Mouse (Mus musculus) thymus, postnatal 10 days (tissue): ENCODE data around the gene Psmb3.
"Not testable (repeated sequence)": the region's sequence is repeated elsewhere in the genome, so short reads cannot be mapped to it uniquely, and the experiment has no call there.

Experiments
- DNase-seq, 2 experiments: peaks; one replicate each; pipeline ENCODE4 v3.0.0; 2021; ENCODE audit warnings: low spot score in 2 of 2

Gene Psmb3

DNA sequence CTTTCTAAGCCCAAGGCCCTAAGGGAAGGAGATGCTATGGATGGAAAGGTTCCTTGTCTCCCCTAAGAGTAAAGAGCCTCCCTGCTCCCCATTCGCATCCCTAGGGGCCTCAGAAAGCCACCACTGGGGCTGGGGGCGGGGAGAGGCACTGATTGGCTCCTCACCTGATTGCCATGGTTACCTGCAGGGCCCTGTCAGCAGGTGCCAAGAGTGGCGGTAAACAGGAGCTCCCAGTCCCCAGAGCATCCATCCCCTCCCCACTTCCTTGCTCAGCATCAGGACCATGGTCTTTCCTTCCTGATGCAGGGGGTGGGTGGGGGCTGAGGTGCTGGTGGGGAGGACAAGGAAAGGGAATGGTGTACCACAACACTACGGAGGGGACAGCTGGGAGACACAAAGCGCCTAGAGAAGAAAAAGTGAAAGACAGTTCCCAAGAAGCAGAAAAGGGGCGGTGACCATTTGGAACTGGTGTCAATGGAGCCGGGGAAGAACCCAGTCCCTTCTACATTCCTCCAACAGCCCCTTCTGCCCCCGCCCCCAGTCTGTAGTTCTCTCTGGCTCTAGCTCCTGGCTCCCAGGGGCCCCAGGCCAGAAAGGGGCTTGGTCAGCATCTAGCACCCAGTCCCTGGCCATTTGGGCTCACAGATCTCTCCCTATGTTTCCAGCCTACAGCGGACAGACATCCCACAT is 7.3 kb upstream of the Psmb3 start:
- DNase-seq, result no peak

DNA sequence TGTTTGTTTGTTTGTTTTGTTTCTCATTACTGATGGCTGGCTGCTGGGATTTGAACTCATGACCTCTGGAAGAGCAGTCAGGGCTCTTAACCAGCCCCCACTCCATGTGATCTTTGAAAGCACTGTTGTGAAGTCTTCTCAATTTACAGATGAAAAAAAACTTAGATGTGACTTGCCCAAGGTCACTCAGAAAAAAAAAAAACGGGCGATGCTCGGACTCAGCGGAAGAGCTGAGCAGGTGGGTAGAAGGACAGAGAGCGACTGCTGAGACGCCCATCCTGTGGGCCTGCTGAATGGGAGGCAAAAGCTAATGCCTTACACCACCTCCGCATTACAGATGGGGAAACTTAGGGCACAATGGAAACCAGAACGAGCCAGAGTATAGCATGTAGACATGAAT is 6.5 kb upstream of the Psmb3 start:
- no peak for DNase-seq

DNA sequence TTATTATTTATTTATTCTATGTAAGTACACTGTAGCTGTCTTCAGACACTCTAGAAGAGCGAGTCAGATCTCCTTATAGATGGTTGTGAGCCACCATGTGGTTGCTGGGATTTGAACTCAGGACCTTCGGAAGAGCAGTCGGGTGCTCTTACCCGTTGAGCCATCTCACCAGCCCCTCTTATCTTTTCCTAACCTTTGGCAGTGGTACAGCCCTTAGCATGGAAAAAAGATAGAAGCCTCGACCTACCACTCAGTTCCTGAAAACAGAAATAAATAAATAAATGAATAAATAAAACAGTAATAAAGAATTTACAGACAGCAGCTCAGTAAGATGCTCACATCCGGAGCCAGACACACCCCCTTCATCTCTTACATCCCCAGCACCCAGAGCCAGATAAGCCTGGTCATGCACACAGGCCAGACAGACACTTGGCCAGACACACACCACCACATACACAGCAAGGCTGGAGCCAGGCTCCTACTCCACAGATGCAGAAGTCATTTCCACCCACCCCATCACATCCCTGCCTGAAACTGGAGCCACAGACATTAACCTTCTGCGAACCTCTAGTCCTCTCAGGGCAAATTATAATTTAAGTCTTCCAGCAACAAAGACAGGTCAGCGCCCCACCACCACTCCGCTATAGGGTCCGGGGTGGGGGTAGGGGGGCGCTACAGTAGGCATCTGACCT is 5.9 kb upstream of the Psmb3 start:
- no peak for DNase-seq

DNA sequence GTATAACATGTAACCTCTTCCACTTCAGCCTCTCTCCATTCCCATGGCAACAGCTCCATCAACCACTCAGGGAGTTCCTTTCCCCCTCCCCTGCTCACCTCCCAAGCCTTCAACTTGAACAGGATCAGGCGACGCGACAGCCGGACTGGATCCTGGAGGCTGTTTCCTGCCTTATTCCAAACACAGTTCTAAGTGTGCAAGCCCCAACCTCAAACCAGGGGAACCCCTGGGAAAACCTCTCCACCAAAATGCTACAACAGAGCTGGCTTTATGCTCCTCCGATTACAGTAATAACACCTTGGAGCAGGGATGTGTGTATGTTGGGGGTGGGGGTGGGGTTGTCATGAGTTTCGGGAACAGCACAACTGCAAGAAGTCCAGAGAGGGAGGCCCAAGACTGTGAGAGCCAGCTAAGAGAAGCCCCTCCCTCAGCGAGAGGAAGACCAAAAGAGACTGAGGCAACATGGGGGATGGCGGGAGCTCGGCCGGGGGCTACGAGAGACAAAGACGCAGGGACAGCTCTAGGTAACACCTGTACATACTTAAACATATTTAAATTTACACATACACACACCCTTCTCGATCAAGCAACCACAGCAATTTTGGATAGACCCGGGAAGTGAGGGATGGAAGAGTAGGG is 5.2 kb upstream of the Psmb3 start:
- DNase-seq, result no peak

DNA sequence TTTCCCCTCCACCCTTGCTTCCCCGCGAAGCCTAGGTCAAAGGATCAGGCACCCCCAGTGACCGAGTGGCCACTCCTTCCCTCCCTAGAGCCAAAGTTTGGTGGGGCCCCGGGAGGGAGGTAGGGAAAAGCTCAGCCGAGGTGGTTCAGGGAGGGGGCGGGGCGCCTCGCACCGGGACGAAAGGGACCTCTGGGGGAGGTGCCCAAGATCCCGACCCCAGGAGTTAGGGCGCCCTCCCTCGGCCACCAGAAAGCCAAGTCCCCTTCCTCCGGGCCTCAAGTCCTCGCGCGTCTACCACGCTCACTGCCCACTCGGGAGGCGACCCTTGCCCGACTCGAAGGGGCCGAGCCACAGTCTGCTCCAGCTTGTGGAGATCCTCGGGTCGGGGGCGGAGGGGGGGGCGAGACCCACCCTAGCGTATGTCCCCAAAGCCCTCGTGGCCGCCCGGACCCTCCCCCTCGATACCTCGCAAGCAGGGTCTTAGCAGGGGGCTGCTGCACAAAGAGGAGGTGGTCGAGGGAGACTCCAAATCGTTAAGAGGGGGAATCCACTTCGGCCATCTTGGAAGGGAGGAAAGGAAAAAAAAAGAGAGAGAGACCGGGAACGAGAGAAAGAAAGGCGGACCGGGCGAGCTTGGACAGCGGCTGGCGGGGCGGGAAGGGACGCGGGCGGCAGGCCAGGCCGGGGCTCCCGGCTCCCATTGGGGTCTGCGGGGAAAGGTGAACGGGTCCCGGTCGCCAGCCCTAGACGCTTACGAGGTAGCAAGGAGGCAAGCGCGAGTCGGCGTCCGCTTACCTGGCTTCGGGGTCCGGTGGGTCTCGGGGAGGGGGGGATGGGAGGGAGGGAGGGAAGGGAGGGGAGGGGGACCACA is 4.2 kb upstream of the Psmb3 start:
- DNase-seq, result peak in 1 of 2 experiments; percentile 41

DNA sequence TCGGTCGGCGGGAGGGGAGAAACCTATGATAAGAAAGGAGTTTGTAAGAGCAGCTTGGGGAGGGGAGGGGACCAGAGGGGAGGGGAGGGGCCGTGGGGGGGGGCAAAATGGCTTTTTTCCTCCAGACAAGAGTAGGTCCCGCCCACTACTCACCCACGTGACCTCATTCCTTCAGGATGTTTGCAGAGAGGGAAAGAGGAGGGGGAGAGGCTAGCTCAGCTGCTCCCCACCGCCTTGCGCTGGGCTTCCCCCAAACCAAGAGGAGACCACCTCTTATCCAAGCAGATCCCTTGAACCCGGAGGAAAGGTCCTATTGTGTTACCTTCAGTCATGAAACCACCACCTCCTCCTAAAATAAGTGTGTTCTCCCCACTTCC is 3.6 kb upstream of the Psmb3 start:
- DNase-seq, result no peak

DNA sequence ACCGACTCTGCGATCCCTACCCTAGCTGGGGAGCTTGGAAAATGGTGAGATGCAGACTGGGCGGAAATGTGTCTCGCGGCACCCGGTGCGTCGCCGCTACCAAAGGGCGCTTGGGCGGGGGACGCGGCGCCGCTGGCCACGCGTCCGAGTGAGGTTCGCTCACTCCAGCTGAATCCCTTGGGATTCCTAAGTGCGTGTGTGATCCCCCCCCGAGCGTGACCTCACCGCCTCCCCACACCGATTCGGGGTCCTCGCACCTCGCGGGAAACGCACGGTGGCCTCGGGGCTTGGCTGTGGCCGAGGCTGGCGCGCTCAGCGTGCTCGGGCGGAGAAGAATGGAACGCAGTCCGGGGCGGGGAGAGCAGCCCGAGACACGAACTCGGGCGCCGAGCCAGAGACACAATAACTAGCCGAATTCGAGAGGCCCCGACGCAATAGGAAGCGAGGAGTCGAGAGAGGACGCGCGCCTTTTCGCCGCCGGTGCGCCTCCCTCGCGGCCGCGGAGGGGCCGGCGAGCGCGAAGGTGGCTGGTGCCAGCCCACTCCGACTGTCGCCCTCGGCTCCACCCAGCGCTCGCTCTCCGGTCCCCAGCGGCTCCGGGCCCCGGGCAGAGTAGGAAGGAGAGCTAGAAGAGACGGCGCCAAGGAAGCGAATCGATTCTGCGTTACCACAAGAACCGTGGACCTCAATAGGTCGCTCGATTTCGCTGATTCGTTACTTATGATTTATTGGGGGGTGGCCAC is 3.0 kb upstream of the Psmb3 start, which contains the start of gene Pcgf2:
Pcgf2 (minus strand) TSS at position 495 of the 743 bp plus-strand sequence.
- peak in 1 of 2 experiments; percentile 36 for DNase-seq

DNA sequence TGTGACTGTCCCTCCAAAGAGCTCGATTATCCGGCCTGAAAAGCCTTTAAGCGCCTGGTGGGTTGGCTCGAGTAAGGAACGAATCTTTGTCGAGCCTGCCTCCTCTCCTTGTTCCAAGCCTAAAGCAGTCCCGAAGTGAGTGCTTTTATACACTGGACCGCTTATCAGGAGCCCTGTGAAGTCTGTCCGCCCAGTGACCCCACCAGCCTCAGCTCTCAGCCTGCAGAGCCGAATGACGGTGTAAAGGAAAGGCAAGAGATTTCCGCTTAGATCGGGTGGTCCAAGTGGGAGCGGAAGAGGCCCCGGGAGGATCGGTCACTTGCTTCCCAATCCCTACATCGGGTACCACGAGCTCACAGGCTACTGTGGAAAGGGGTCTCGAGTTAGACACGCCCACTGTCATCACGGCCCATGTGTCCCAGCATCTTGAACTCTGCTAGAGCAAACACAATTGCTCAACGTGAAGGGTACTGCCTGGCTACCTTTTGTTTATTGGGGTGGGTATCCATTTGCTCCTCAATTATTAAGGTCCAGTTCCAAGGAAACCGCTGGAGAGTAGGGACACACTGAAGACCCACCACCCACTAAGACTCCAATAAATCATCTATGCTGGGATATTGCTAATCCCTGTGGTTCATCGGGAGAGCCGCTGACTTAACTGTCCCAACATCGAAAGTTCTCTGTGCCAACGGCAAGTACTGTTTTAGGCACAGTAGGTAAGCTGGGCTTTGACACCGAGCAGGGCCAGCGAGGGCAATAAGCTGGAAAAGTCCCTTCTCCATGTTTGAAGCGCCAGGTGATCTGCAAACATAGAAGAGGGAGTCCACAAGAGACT is 2.2 kb upstream of the Psmb3 start:
- DNase-seq, result no peak

DNA sequence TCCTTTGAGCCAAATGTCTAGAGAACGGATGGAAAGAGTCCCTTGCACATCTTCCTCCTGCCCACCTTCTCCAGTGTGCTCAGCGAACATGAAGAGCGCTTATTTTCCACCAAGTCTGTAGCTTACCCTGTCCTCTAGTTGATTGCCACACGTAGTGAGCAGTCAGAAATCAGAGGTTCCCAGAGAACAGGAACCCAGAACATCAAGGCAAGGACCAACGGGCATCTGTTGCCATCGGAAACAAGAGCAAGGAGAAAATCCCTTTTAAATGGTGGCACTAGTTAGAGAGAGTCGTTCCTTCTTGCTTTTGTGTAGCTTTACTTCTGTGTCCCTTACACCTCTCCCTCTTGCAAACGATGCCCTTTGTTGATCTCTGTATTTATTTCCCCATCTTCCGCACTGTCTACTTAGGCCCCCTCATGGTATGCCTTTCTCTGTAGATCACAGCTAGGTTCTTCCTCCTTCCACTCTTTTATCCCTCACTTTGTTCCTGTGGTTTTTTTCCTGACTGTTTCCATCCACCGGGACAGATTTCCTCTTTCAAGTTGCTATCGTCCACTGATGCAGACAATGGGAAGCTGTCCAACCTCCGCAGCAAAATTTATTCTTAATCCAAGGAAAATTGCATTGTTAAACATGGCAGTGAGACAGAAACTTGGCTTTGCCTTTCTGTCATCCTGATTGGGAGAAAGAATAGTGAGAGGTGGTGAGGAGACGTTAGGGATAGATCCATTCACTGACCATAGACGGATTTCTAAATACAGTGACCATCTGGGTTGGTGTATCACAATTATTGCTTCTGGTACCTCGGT is 1.4 kb upstream of the Psmb3 start:
- no peak for DNase-seq

DNA sequence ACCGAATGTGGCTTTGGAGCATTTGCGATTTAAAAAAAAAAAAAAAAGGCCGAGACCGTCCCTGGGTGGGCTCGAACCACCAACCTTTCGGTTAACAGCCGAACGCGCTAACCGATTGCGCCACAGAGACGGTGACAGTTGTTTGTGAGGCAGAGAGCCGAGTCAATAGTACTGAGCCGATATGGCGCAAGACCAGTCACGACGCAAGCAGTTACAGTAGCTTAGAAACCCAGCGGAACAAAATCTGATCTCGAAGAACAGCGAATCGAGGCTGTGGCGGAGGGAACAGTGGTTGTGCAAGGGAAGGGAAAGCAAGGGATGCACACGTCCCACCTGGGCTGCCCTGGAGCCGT is 830 bp upstream of the Psmb3 start:
- peak; percentile 80 to 91 for DNase-seq

DNA sequence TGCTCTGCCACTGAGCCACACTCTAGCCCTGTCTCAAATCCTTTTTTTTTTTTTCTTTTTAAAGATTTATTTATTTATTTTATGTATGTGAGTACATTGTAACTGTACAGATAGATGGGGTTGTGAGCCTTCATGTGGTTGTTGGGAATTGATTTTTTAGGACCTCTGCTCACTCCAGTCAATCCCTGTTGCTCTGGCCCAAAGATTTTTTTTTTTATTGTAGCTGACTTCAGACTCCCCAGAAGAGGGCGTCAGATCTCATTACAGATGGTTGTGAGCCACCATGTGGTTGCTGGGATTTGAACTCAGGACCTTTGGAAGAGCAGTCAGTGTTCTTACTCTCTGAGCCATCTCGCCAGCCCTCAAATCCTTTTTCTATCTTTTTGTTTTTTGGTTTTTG is 6.9 kb downstream of the Psmb3 start:
- DNase-seq, result not testable (repeated sequence)

DNA sequence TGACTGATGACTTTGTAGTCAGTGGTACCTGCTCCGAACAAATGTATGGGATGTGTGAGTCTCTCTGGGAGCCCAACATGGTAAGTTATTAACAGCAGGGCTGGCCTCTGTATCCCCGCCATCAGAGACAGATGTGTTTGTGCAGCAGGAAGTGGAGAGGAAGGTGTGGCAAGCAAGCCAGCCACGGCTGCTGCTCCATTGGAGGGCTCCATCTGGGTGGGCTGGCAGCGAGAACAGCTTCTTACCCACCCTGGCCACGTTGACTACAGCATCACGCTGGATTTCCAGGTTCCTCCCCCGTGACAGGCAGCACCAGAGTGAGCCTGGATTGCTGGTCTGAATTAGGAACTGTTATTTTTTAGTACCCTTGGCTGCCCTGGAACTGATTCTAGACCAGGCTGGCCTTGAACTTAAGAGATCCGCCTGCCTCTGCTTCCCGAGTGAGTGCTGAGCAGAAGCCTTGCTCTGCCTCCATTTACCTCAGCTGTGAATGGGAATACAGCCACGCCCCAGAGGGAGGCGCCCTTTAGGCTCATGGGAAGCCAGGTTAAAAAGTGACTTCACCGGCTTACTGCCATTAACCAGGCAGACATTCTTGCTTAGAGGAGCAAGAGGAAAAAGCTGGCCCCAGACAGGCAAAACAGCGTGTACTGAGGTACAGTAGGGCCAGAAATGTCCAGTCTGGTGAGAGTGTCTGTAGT is 8.2 kb downstream of the Psmb3 start:
- DNase-seq, result no peak

DNA sequence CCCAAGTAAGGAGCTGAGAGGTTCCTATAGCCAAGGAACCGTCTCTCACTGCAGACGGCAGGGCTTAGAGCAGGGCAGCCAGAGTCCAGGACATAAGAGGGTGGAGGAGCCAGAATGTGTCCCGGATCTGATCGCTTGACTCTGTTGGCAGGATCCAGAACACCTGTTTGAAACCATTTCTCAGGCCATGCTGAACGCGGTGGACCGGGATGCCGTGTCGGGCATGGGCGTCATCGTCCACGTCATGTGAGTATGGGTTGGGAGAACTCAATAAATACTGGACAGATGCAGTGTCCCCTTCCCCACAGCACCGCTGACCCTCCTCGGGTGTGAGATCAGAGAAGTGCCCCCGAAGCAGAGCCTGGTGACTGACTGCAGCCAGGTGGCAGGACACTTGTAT is 9.1 kb downstream of the Psmb3 start:
- no peak for DNase-seq

DNA sequence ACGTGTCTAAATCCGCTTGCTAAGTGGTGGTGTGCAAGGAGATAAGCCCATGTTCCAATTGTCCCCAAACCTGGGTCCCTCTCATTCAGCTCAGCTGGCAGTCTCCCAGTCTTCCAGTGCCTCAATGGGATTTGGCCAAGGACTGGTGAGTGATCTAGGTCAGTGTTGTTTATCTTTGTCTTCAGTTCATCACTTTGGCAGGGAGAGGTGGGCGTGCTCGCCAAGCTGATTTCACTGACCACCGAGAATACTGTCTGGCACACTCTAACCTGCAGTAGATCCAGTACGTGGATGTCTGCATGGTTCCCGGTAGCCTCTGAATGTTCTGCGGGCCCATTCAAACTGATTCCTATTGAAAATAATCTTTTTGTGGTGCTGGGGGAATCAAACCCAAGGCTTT is 10.7 kb downstream of the Psmb3 start:
- DNase-seq, result no peak

DNA sequence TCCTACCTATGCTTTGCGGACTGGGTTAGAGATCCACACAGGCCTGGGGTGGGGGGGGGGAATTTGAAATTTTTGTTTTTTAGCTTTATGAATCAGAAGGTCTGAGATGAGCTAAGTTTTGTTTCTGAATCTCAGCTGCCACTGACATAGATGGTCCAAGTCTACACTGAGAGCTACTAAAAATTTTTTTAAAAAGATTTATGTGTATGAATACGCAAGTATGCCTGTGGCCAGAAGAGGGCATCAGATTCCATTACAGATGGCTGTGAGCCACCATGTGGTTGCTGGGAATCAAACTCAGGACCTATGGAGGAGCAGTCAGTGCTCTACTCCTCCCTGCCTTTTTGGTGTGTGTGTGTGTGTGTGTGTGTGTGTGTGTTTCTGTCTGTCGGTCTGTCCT is 11.2 kb downstream of the Psmb3 start:
- DNase-seq, result no peak

DNA sequence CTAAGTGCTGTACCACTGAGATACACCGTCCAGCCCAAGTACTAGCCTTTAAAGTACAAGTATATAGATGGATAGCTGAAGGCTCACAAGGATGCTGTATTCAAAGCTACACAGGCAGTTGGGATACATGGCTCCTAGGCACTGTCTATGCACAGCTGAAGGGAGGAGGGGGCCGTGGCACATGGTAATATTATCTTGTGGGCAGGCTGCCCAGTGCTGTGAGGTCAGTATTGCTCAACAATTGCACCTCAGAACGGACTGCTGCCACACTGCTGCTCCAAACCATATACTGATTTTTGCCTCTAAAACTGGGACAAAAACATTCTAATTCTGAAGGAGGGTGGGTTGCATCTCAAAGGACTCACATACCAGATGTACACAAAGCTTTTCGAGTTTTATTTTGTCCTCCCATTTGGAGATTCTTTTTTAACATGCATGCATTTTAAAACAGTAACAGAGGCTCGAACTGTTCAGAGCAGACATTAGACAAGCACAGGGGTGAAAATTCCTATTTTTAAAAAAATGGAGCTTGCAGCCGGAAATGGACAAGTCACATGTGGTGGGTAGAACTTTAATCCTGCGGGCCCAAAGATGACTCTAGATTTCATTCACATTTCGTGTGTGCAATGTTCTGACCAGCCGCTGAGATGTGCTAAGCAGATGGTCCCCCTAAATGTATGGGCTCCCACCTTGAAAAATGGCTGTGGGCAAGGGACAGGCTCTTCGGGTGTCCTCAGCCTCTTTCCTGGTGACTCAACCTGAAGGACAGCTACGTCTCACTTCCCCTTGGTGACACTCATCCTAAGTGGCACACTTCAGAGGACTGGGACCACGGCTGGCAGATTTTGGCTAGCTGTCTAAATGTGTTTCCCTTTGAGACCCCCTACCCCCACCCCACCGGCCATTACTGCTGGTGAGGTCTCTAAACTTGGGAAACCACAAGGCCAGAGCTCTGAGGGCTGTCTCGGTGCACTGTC is 11.9 kb downstream of the Psmb3 start:
- no peak for DNase-seq

DNA sequence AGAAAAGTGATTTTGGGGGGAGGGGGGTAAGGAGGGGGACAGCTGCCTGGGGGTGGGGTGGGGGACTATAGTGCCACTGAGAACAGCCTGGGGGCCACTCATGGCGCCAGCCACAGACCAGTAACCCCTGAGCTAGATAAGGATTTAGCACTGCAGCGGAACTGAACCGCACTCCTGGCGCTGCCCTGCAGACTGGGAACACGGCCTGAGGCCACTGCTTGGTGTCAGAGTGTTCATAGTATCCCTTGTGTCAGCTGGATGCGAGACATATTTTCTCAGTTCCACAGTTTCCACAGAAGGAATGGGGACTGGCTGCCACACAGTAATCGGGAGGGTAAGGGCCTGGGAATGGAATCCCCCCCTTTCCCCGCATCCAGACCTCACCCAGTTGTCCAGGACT is 12.8 kb downstream of the Psmb3 start:
- no peak for DNase-seq
